Mouse (Mus musculus) G1E (cell line): ENCODE measurements around the gene Ccdc51. TPM values are rescaled to one million over a fixed set of nuclear protein-coding genes. Genes with fewer than 3 reads are reported as not detected.

Experiments used
- ATAC-seq: 2 replicates; pipeline ENCODE4 v1.8.0; 2016; ENCODE audit warnings: mild to moderate bottlenecking; ENCODE audit not compliant: insufficient number of reproducible peaks, poor library complexity, low FRiP score, severe bottlenecking; ENCODE audit errors: extremely low read depth
- DNase-seq: peaks from one replicate; pipeline ENCODE4 v3.0.0; 2012; ENCODE audit warnings: low spot score
- H3K27me3 ChIP-seq: 2 replicates; pipeline ENCODE4 v1.6.1; 2012; ENCODE audit warnings: mild to moderate bottlenecking, low read length, inconsistent platforms; ENCODE audit not compliant: insufficient read depth
- H3K36me3 ChIP-seq: replicated peaks from 2 replicates; pipeline ENCODE3; 2012; ENCODE audit warnings: mild to moderate bottlenecking, inconsistent platforms
- H3K4me1 ChIP-seq: 2 replicates; pipeline ENCODE4 v1.6.1; 2012; ENCODE audit warnings: low read depth, low read length, inconsistent platforms, mixed read lengths; ENCODE audit not compliant: insufficient read depth
- H3K4me3 ChIP-seq: 2 replicates; pipeline ENCODE4 v1.5.1; 2012; ENCODE audit warnings: low read depth, mild to moderate bottlenecking, inconsistent platforms, low read length, moderate library complexity, mixed read lengths
- H3K9me3 ChIP-seq: replicated peaks from 2 replicates; pipeline ENCODE4 v1.6.1; 2012; ENCODE audit warnings: inconsistent platforms
- CTCF ChIP-seq: IDR thresholded peaks from 2 replicates; pipeline ENCODE4 v1.5.1; 2012; ENCODE audit warnings: low read depth, low read length, inconsistent platforms, mixed read lengths
- GATA1 ChIP-seq: IDR thresholded peaks from 2 replicates; pipeline ENCODE4 v1.6.1; 2012; ENCODE audit warnings: borderline replicate concordance, low read length, inconsistent platforms, mixed read lengths
- GATA2 ChIP-seq: IDR thresholded peaks from 2 replicates; pipeline ENCODE4 v1.6.1; 2012; ENCODE audit warnings: low read depth, low read length, inconsistent platforms, borderline replicate concordance
- POLR2AphosphoS5 ChIP-seq: IDR thresholded peaks from 2 replicates; pipeline ENCODE4 v1.6.1; 2012; ENCODE audit warnings: low read depth, low read length, inconsistent platforms; ENCODE audit not compliant: insufficient replicate concordance
- TAL1 ChIP-seq: conservative IDR thresholded peaks from 2 replicates; pipeline ENCODE4 v1.6.1; 2012; ENCODE audit warnings: low read depth, low read length, inconsistent platforms, mixed read lengths
- polyA plus RNA-seq: library from polyadenylated mRNA; stranded (reverse); fragments of >175 nt; gene quantifications from 2 replicates; pipeline ENCODE4 v1.2.3, GENCODE M21; 2012
- total RNA-seq, 2 experiments: library from RNA; stranded (forward) in 1 of 2; stranded (reverse) in 1 of 2; fragments of 200-1000 nt in 1 of 2; fragments of >200 nt in 1 of 2; fragmentation: Nextera tagmentation in 1 of 2; gene quantifications; 2 replicates each; pipeline ENCODE4 v1.2.3; 2014 to 2017

Gene Ccdc51
- total and polyA plus RNA-seq, 3 experiments = 5.0 to 16.8 (median 8.8) TPM

- H3K4me3 ChIP-seq = no peak overlapping the region
- no peak for ATAC-seq
- DNase-seq = no peak
- H3K36me3 ChIP-seq = peaks cover 70% of the 10 kb centered on the region
- H3K27me3 ChIP-seq = peaks cover 12% of the 10 kb centered on the region
- TF ChIP-seq GATA1 (no peak), GATA2 (no peak), TAL1 (no peak), CTCF (no peak), POLR2AphosphoS5 (no peak)
- peaks cover 13% of the 10 kb centered on the region; the same call in 1 of the 2 replicates for H3K4me1 ChIP-seq
- H3K9me3 ChIP-seq = peaks cover 6% of the 10 kb centered on the region
These were observed 8.2 kb downstream of the Ccdc51 start for GRCm38 (mm10) chr9:109090446-109090845.

DNA sequence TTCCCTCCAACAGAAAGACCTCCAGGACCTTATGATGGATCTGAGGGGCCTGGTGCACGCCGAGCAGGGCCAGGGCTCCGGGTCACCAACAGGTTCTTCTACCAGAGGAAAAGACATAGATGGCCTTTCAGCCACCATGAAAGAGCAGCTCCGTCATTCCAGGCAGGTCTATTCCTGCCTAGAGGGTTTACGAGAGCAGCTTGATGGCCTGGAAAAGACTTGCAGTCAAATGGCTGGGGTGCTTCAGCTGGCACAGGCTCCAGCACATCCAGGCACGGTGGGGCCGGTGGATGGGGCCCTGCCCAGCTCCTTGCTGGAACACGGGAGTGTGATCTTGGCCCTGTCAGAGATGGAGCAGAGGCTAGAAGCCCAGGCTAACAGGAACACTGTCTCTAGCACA, 9.5 kb downstream of the Ccdc51 start:
- peaks cover 64% of the 10 kb centered on the region for H3K36me3 ChIP-seq
- H3K4me1 ChIP-seq = peaks cover 13% of the 10 kb centered on the region; the same call in 1 of the 2 replicates
- H3K9me3 ChIP-seq = peaks cover 10% of the 10 kb centered on the region
- H3K27me3 ChIP-seq = peaks cover 26% of the 10 kb centered on the region
- DNase-seq (no peak), ATAC-seq (no peak)
- no peak for TF ChIP-seq GATA1
- H3K4me3 ChIP-seq = no peak overlapping the region

DNA sequence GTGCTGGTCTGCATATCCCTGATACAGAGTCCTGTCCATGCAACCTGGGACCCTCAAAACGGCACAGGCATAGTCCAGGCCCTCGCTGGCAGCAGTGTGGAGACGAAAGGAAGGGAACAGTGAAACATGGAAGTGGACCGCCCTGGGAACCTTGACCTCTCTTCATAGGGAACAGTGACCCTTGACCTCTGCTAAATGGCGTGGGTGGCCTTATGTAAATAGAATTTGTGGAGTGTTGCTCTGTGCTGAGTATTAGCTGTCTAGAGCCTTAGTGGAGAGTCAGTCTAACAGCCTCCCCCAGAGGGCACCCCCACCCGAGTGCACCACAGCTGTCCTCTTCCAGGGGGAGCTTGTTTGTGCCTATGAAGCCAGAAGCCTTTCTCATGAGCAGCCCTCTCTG, 10.5 kb downstream of the Ccdc51 start:
- Histone ChIP-seq H3K27me3 (peaks cover 33% of the 10 kb centered on the region), H3K4me1 (peaks cover 10% of the 10 kb centered on the region; the same call in 1 of the 2 replicates), H3K4me3 (no peak overlapping the region), H3K9me3 (peaks cover 10% of the 10 kb centered on the region), H3K36me3 (peaks cover 54% of the 10 kb centered on the region)
- ATAC-seq (no peak), DNase-seq (no peak)
- TF ChIP-seq POLR2AphosphoS5 (no peak), TAL1 (no peak)

GRCm38 (mm10) chr9:109093786-109094552, 11.7 kb downstream of the Ccdc51 start:
- DNase-seq = no peak
- ATAC-seq = no peak
- Histone ChIP-seq H3K4me1 (peaks cover 7% of the 10 kb centered on the region; the same call in 1 of the 2 replicates), H3K36me3 (peaks cover 43% of the 10 kb centered on the region), H3K4me3 (no peak overlapping the region), H3K27me3 (peaks cover 36% of the 10 kb centered on the region), H3K9me3 (peaks cover 10% of the 10 kb centered on the region)
- TF ChIP-seq CTCF = no peak
- TF ChIP-seq GATA1 = no peak
- TF ChIP-seq POLR2AphosphoS5 = no peak
- TF ChIP-seq TAL1 = no peak
- no peak for TF ChIP-seq GATA2

- Histone ChIP-seq H3K27me3 (peaks cover 39% of the 10 kb centered on the region), H3K4me3 (peak overlapping the region; percentile 13; the same call in 1 of the 2 replicates), H3K4me1 (peaks cover 7% of the 10 kb centered on the region; the same call in 1 of the 2 replicates), H3K36me3 (peaks cover 37% of the 10 kb centered on the region), H3K9me3 (peaks cover 10% of the 10 kb centered on the region)
- ATAC-seq (no peak), DNase-seq (no peak)
- no peak for TF ChIP-seq TAL1
- TF ChIP-seq CTCF = no peak
- TF ChIP-seq GATA2 = no peak
- no peak for TF ChIP-seq GATA1
- no peak for TF ChIP-seq POLR2AphosphoS5
These were observed 12.4 kb downstream of the Ccdc51 start for GRCm38 (mm10) chr9:109094553-109095136.

DNA sequence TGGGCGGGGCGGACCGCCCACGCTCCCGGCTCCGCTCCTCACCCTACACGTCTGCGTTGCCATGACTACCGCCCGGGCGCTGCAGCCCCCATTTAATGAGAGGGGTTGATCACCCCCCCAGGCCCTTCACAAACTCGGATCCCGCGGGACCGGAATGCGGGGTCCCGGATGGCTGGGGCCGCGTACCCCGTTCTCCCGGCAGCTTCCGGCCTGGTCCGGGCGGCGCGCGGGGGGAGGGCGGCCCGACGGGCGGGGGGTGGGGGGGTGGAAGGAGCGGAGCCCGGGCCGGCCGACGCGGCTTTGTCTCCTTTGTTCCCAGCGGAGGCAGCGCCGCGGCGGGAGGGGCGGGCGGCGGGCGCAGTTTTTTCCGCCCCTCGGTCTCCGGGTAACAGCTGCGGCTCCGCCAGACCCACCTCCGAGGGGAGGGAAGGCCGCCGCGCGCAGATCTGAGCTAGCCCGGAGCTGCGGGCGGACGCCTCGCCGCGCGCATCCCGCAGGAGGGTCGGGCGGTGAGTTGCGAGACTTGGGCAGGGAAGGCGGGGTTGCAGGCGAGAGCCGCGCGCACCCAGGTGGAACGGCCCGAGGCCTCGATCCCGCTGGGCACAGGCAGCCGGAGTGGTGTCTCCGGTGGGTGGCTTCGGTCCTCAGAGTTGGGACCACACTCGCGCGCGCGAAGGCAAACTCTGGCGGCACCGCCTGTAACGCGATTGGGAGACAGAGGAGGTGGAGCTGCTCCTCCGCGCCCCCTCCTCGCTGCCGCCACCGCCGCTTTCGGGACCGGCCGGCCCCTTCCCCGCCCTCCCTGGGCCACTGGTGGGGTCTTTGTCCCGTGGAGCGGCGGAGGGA, 13.1 kb downstream of the Ccdc51 start, which contains the start of gene Plxnb1:
TSS of gene Plxnb1 (plus strand) at position 253 of the 846 bp plus-strand sequence.
- Histone ChIP-seq H3K36me3 (peaks cover 29% of the 10 kb centered on the region), H3K4me1 (peaks cover 6% of the 10 kb centered on the region; the same call in 1 of the 2 replicates), H3K4me3 (peak within 1 kb of the TSS; percentile 13; the same call in 1 of the 2 replicates), H3K9me3 (peaks cover 10% of the 10 kb centered on the region), H3K27me3 (peaks cover 44% of the 10 kb centered on the region)
- DNase-seq (no peak), ATAC-seq (no peak)
- no peak for TF ChIP-seq GATA2
- TF ChIP-seq GATA1 = no peak
- no peak for TF ChIP-seq TAL1
- TF ChIP-seq POLR2AphosphoS5 = no peak
- no peak for TF ChIP-seq CTCF
